Mouse (Mus musculus): ENCODE measurements around the gene Aak1.

The Aak1 gene

GRCm38 (mm10) chr6:86897520-86897919 is 48.2 kb downstream of the Aak1 start:
- no peak for DNase-seq (ENCODE audit: low spot score)

GRCm38 (mm10) chr6:86899053-86899452 is 49.7 kb downstream of the Aak1 start:
- no peak for DNase-seq (ENCODE audit: low spot score)

DNA sequence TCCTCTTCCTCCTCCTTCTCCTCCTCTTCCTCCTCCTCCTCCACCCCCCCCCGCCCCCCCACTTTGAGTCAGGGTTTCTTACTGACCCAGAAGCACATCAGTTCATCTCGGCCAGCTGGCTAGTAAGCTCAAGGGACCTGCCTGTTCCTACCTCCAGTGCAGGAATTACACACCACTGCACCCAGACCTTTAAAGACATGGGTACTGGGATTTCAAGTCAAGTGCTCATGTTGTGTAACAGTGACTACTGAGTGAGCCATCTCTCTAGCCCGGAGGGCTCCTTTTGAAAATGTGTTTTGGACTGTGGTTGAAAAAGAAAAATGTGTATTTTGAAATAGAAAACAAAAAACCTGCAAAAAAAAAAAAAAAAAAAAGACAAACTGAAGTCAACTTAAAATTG is 50.6 kb downstream of the Aak1 start:
- DNase-seq (ENCODE audit: low spot score): no peak

DNA sequence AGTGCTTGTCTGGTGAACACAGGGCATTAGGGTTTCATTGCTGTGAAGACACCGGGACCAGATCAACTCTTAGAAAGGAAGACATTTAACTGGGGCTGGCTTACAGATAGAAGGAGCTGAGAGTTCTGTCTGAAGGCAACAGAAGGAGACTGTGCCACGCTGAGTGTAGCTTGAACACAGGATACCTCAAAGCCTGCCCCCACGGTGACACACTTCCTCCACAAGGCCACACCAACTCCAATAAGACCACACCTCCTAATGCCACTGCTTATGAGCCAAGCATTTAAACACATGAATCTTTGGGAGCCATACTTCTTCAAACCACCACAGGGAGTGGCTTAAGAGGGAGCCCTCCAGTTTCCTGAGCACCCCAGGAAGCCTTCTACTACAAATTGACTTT is 51.2 kb downstream of the Aak1 start:
- no peak for DNase-seq (ENCODE audit: low spot score)

DNA sequence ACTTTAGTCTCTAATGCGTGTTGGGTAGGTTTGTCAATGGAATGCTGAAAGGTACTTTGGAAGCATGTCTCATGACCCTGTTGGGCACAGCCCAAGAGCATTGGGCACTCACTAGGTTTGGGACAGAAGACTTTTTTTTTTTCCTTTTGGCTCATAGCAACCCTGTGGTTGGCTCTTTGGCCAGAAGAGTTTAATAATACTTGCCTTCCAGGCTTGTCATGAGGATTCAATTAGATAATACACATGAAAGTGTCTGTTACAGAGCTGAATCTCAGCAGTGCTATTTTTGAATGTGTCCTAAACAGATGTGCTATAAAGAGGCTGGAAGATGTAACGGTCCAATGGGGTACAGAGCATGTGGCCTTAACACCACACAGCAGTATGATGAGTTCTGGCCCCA is 56.2 kb downstream of the Aak1 start:
- DNase-seq (ENCODE audit: low spot score): no peak

GRCm38 (mm10) chr6:86907191-86907590 is 57.9 kb downstream of the Aak1 start:
- DNase-seq (ENCODE audit: low spot score): no peak

DNA sequence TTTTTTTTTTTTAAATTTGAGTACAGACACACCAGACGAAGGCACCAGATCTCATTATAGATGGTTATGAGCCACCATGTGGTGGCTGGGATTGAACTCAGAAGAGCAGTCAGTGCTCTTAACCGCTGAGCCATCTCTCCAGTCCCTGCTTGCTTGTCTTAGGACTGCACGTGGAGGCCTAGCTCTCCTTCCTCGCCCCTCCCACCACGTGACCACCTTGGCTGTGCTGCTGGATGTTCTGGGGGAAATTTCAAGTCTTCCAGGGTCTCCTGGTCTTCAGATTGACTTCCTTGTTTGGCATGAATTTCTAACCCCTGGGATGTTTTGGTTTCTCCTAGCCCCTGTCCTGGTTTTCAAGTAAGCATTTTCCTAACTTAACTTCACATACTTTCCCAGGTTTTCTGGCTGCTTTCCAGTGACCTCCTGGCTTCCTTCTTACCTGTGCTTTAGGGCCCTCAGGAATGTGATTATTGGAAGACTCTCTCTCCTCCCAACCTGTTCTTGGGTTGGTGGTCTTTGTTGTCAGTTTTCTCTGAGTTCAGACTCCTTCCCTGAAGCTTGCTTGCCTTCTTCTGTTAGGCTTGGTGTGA is 59.3 kb downstream of the Aak1 start:
- DNase-seq (ENCODE audit: low spot score): no peak

DNA sequence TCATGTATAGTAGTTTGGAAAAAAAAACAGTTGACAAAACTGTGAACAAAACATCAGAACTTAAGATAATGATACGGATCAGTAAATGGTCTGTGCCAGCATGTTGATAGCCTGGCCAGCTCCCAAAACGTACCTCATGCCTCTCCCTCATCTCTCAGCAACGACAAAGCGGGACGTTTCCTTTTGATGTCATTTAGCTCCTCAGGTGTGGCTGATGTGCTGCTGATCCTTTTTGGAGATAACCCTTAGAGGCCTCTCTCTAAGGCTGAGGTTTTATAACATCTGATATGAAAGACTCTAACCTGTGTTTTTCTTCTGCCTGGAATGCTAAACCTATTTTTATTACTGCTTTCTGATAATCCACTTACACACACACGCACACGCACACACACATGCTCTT is 60.6 kb downstream of the Aak1 start:
- no peak for DNase-seq (ENCODE audit: low spot score)

GRCm38 (mm10) chr6:86916157-86916820 is 67.0 kb downstream of the Aak1 start:
- DNase-seq (ENCODE audit: low spot score): no peak

DNA sequence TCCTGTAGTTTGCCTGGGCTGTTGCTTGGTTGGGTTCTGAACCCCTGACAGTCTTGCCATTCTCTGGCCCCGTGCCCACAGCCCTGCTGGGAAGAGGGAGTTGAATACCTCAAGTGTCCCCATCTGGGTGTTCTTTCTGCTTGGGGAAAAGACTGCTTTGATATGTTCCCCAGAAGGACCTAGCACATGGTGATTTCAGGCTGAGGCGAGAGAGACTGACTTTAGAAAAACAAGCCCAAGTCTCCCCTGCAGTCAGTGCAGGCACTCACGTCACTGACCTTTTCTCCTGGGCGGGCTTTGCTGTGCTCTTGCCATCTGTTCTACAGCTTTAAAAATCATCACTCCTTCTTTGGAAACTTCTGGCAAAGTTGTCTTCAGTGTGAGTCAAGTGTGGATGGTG is 67.9 kb downstream of the Aak1 start:
- no peak for DNase-seq (ENCODE audit: low spot score)

DNA sequence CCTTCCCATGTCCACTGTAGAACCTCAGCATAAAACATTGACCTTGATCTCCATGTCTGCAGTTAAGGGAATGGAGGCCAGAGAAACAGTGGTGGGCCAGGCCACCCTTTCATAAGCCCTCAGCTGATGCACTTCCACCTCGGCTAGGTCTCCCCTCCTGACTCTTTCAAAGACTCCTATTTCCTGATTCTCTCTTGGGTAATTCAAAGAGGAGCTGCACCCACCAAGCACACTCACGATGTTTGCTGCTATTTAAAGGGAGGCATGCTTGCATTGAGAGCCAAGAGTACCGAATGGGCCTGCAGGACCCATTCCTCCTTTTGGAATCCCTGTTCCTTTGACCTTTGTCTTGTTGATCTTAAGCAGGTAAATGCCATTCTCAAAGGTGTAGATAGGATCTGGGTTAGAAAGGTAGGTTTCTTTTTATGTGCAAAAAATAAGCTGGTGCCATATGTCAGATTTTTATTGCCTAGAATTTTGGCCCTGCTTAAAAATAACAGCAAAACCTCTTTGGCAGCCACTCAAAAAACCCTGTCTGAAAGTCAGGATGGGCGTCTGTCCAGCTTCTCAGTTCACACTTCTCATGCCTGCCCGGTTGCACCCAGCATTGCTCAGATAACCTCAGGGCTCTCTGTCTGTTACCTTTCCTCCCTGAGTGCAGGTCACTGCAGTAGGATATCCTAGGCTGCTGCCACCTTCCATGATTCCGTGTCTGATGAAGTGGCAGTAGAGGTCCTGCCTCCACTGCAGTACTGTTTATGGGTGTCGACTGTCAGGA is 68.9 kb downstream of the Aak1 start:
- no peak for DNase-seq (ENCODE audit: low spot score)

GRCm38 (mm10) chr6:86921880-86922279 is 72.6 kb downstream of the Aak1 start:
- peak; percentile 50 for DNase-seq (ENCODE audit: low spot score)

GRCm38 (mm10) chr6:86924746-86925145 is 75.4 kb downstream of the Aak1 start:
- no peak for DNase-seq (ENCODE audit: low spot score)

- DNase-seq (ENCODE audit: low spot score): no peak
Measured at GRCm38 (mm10) chr6:86934541-86934940, 85.2 kb downstream of the Aak1 start.

- DNase-seq (ENCODE audit: low spot score): no peak
Measured at GRCm38 (mm10) chr6:86939797-86940196, 90.5 kb downstream of the Aak1 start.

GRCm38 (mm10) chr6:86940966-86941365 is 91.6 kb downstream of the Aak1 start:
- DNase-seq (ENCODE audit: low spot score): no peak

DNA sequence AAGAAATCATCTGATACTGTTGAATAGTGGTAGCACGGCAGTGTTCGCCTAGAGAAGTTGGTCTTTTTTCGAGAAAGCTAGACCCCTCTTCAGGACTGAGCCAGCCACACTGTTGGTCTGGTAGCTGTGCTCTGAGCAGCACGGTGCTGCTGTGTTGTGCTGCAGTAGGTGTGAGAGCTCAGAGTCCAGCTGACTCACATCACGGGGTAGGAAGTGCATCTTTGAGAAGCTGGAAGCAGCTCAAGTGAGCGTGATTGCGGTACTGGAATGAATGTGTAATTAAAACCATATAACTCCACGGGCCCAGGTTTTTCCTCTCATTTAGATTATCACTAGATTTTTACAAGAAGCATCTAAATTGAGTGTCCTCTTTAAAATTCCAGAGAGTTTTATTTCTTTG is 97.8 kb downstream of the Aak1 start:
- DNase-seq (ENCODE audit: low spot score): peak; percentile 62

DNA sequence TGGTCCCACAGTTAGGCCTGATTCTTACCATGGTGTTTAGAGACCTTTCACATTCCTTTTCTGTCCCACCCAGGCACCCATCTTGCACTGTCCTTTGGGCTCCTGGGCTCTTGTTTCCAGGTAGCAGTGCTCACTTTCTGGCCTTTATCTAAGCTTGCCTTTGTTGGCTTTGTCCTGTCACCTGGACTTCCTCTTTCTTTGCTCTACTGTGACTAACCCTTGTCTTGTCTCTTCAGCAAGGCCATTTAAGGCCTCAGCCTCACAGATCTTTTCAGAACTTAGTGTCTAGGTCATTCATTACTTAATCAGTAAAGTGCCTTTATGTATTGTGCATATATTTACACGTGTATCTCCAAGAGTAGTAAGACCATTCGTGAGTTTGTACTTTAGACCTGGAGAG is 99.4 kb downstream of the Aak1 start:
- DNase-seq (ENCODE audit: low spot score): no peak

- DNase-seq (ENCODE audit: low spot score): no peak
Measured at GRCm38 (mm10) chr6:86950141-86950540, 100.8 kb downstream of the Aak1 start.

DNA sequence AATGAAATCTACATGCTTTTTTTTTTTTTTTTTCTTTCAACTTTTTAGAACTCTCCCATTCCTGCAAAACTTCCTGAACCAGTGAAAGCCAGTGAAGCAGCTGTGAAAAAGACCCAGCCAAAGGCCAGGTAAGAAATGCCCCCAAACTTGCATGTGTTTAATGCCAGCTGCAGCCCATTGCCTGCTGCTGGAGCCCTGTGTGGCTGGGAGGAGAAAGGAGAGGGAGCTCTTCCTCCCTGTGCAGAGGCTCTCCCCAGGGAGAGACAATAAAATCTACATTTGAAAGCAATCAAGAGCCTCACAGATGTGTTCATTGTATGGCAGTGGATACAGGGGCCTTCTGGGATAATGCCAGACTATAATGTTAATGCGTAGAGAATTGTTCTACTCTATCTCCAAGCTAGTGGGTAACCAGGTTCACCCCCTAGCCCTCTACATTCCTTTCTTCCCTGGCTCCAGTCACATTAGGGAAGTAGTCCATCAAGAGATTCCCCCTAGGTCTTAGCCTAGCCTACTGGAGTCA is 101.5 kb downstream of the Aak1 start:
- DNase-seq (ENCODE audit: low spot score): no peak

GRCm38 (mm10) chr6:86955741-86956140 is 106.4 kb downstream of the Aak1 start:
- no peak for DNase-seq (ENCODE audit: low spot score)

GRCm38 (mm10) chr6:86956206-86956605 is 106.9 kb downstream of the Aak1 start:
- no peak for DNase-seq (ENCODE audit: low spot score)

DNA sequence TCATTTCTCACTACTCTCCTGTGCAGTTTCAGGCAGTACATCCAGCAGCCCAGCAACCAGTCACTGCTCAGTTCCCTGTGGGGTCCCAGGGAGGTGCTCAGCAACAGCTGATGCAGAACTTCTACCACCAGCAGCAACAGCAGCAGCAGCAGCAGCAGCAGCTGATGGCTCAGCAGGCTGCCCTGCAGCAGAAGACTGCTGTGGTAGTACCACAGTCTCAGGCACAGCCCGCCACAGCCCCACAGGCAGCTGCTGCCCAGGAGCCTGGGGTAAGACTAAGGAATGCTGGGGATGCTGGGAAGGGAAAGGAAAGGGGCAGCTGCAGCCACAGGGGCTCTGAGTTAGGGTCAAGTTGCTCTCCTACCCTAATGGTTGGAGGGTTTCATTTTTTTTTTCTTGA is 109.7 kb downstream of the Aak1 start:
- no peak for DNase-seq (ENCODE audit: low spot score)
